Mouse (Mus musculus): Measurements from ENCODE around the gene Zpr1. TPM values are rescaled to one million over a fixed set of nuclear protein-coding genes. Genes with fewer than 3 reads are reported as not detected.

Gene Zpr1
- 158 TPM for polyA plus RNA-seq (2017; shearing (Covaris generic))

GRCm38 (mm10) chr9:46272677-46273454 lies at the start of gene Zpr1:
Gene Zpr1 (plus strand): TSS chr9:46273064.

GRCm38 (mm10) chr9:46228491-46228890 lies 44.4 kb upstream of the Zpr1 start, which contains the start of gene Apoa1:
Gene Apoa1 (plus strand): TSS chr9:46228580.

GRCm38 (mm10) chr9:46235596-46235648 lies 37.4 kb upstream of the Zpr1 start, which contains the start of gene Apoc3:
Gene Apoc3 (minus strand): TSS chr9:46235636.

GRCm38 (mm10) chr9:46240526-46241153 lies 32.2 kb upstream of the Zpr1 start, which contains the start of gene Apoa4:
Gene Apoa4 (plus strand): TSS chr9:46240696.

GRCm38 (mm10) chr9:46268343-46268873 lies 4.5 kb upstream of the Zpr1 start, which contains the start of gene Apoa5:
Gene Apoa5 (plus strand): TSS chr9:46268633.

GRCm38 (mm10) chr9:46282631-46283436 lies 10.0 kb downstream of the Zpr1 start, which contains the start of gene Bud13:
Gene Bud13 (plus strand): TSS chr9:46283008.

GRCm38 (mm10) chr9:46319886-46320285 lies 47.0 kb downstream of the Zpr1 start, which contains the start of gene 4931429L15Rik:
Gene 4931429L15Rik (minus strand): TSS chr9:46319986.

Other genes starting within 250 kb of the Zpr1 start
- gene Apoa1, start 44.5 kb upstream of the Zpr1 start, polyA plus RNA-seq (2017; shearing (Covaris generic)): not detected
- gene Apoc3, start 37.4 kb upstream of the Zpr1 start, polyA plus RNA-seq (2017; shearing (Covaris generic)): not detected
- gene Apoa4, start 32.4 kb upstream of the Zpr1 start, polyA plus RNA-seq (2017; shearing (Covaris generic)): not detected
- not detected for gene Apoa5, start 4.4 kb upstream of the Zpr1 start, polyA plus RNA-seq (2017; shearing (Covaris generic))
- 20.8 TPM for gene Bud13, start 9.9 kb downstream of the Zpr1 start, polyA plus RNA-seq (2017; shearing (Covaris generic))
- gene 4931429L15Rik, start 46.9 kb downstream of the Zpr1 start, polyA plus RNA-seq (2017; shearing (Covaris generic)): not detected

All from naive thymus-derived CD4-positive, alpha-beta T cell, adult 5 months (primary cell).